Mouse (Mus musculus) C2C12 (cell line): Measurements from ENCODE around the gene Aox3. TPM values are rescaled to one million over a fixed set of nuclear protein-coding genes. Genes with fewer than 3 reads are reported as not detected.
A peak's percentile ranks its signal among the peaks of the same experiment; 100 is the strongest.

Experiments used
- H3K27me3 ChIP-seq: one replicate; pipeline ENCODE4 v1.6.1; 2011; ENCODE audit not compliant: control insufficient read depth, insufficient read depth, insufficient read length
- H3K36me3 ChIP-seq: one replicate; pipeline ENCODE4 v1.6.1; 2011; ENCODE audit not compliant: control insufficient read depth, insufficient read depth
- H3K4me3 ChIP-seq: one replicate; pipeline ENCODE4 v1.5.1; 2011; ENCODE audit warnings: mild to moderate bottlenecking, control low read depth; ENCODE audit not compliant: poor library complexity, insufficient read depth, severe bottlenecking
- H3K79me2 ChIP-seq: one replicate; pipeline ENCODE4 v1.6.1; 2011; ENCODE audit not compliant: control insufficient read depth, insufficient read depth
- H3K79me3 ChIP-seq: one replicate; pipeline ENCODE4 v1.6.1; 2011; ENCODE audit warnings: low read depth, control low read depth
- H3ac ChIP-seq: one replicate; pipeline ENCODE3; 2011; ENCODE audit warnings: low read depth; ENCODE audit not compliant: control insufficient read depth, insufficient read length
- CEBPB ChIP-seq: IDR thresholded peaks from one replicate; pipeline ENCODE4 v1.6.1; 2011; ENCODE audit warnings: low read depth, mild to moderate bottlenecking, control low read depth, moderate library complexity
- CTCF ChIP-seq: IDR thresholded peaks from one replicate; pipeline ENCODE4 v1.5.1; 2011; ENCODE audit not compliant: control insufficient read depth, insufficient read depth, insufficient read length
- FOSL1 ChIP-seq: IDR thresholded peaks from one replicate; pipeline ENCODE4 v1.8.0; 2011; ENCODE audit warnings: mild to moderate bottlenecking, low read length; ENCODE audit not compliant: poor library complexity, insufficient read depth, severe bottlenecking
- MAX ChIP-seq: IDR thresholded peaks from one replicate; pipeline ENCODE4 v1.6.1; 2011; ENCODE audit warnings: mild to moderate bottlenecking, control low read depth
- MYOD1 ChIP-seq: IDR thresholded peaks from one replicate; pipeline ENCODE4 v1.6.1; 2011; ENCODE audit warnings: low read depth; ENCODE audit not compliant: control insufficient read depth, insufficient read length
- MYOG ChIP-seq: IDR thresholded peaks from one replicate; pipeline ENCODE4 v1.6.1; 2011; ENCODE audit not compliant: control insufficient read depth, insufficient read length; ENCODE audit errors: extremely low read depth
- USF1 ChIP-seq: IDR thresholded peaks from one replicate; pipeline ENCODE4 v1.6.1; 2011; ENCODE audit warnings: low read depth, mild to moderate bottlenecking, control low read depth, moderate library complexity
- polyA plus RNA-seq: library from polyadenylated mRNA; unstranded; fragments of >200 nt; fragmentation: generic; extraction: Trizol; gene quantifications from one replicate; pipeline ENCODE4 v1.2.1, GENCODE M21; 2012; ENCODE audit warnings: missing spikeins

Gene Aox3
- polyA plus RNA-seq, 1 experiment: 0.01 TPM

DNA sequence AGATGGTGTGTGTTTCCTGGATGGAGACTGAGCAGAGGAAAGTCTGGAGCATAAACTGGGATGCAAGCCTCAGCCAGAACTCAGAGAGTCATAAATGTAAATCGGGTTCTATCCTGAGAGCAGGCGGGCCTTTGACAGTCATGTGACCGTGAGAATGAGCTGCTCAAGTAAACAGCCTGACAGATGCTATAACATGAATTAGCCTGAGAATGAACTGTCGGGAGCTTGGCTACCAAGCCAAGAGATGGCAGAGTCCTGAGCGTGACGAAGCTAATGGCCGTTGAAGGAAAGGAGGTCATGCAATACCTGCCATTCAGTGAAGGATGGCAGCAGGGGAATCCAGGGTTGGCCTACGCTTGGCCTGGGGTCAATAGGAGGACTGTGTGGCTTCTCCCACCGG, 84.1 kb downstream of the Aox3 start:
- Histone ChIP-seq H3ac (no peak overlapping the region), H3K27me3 (peaks cover 7% of the 10 kb centered on the region), H3K79me3 (no peaks in the 10 kb centered on the region), H3K4me3 (no peak overlapping the region), H3K36me3 (no peaks in the 10 kb centered on the region), H3K79me2 (no peaks in the 10 kb centered on the region)
- TF ChIP-seq MAX (no peak), MYOG (no peak), CTCF (no peak), USF1 (no peak), CEBPB (no peak), FOSL1 (no peak), MYOD1 (no peak)

DNA sequence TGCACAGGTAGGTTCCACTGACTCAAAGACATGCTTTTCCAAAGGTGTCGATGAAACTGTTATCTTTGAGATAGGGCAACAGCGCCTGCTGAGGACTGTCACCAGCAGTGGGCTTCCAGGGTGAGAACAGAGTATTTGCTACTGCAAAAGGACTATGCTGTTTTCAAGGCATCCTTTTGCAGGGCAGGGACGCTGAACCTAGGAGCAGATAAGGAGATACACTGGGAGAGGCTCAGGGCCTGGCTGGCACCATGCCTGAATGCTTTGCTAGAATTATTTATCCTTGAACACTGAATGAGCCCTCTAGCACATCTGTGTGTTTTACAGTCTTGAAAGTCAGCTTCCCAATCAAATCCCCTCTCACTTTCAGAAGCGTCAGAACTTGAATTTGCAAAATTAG, 85.5 kb downstream of the Aox3 start:
- no peak overlapping the region for H3K4me3 ChIP-seq
- no peaks in the 10 kb centered on the region for H3K79me3 ChIP-seq
- peaks cover 11% of the 10 kb centered on the region for H3K27me3 ChIP-seq

DNA sequence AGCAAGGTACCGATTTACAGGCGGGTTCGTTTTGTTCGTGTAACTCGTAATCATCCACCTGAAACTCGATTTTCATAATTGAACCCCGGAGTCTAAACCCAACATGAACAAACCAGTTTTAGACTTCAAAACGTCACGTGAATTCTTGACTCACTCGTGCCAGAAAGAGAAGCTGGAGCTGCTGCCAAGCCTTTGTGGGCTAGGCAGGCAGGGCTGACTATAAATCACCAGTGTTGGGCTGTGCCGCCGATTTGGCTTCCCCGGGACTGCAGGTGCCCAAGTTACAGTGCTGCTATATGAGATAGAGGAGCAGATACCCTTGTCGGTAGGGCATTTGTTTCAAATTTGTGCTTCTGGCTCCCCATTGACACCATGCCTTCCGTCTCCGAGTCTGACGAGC, 97.3 kb downstream of the Aox3 start, which contains the start of gene Aox4:
Aox4 (plus strand) TSS at position 195 of the 400 bp plus-strand sequence.
- Histone ChIP-seq H3K27me3 (no peaks in the 10 kb centered on the region), H3K4me3 (no peak within 1 kb of the TSS), H3K79me2 (no peaks in the 10 kb centered on the region), H3K79me3 (no peaks in the 10 kb centered on the region), H3K36me3 (no peaks in the 10 kb centered on the region), H3ac (no peak within 1 kb of the TSS)
- TF ChIP-seq MYOD1 (no peak), USF1 (peak; percentile 21), CEBPB (no peak)

More for the DNA sequence above, 85.5 kb downstream of the Aox3 start:
- H3ac ChIP-seq: no peak overlapping the region
- H3K79me2 ChIP-seq: no peaks in the 10 kb centered on the region
- no peak for TF ChIP-seq CTCF
- no peak for TF ChIP-seq MYOD1
- no peaks in the 10 kb centered on the region for H3K36me3 ChIP-seq

DNA sequence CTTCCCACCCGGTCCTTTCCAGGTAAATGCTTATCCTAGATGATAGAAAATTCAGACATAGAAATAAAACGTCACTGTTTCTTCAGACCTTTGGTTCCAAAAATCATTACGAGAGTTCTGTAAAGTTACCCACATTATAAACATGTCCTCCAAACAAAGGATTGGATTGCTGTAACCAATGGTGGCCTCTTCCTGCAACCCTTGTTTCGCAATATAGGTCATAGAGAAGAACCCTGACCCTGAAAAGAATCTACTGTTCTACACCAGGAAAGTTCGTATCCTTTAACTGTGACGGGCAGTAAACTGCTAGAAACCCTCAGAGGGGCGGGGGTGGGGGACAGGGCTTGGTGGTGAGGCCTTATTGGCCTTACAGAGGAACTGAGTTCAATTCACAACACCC, 99.9 kb downstream of the Aox3 start:
- Histone ChIP-seq H3K4me3 (no peak overlapping the region), H3K36me3 (no peaks in the 10 kb centered on the region), H3K27me3 (no peaks in the 10 kb centered on the region), H3K79me2 (no peaks in the 10 kb centered on the region), H3K79me3 (no peaks in the 10 kb centered on the region), H3ac (no peak overlapping the region)
- TF ChIP-seq MYOG (no peak), FOSL1 (no peak), USF1 (no peak), MYOD1 (no peak), MAX (no peak), CTCF (no peak), CEBPB (no peak)

DNA sequence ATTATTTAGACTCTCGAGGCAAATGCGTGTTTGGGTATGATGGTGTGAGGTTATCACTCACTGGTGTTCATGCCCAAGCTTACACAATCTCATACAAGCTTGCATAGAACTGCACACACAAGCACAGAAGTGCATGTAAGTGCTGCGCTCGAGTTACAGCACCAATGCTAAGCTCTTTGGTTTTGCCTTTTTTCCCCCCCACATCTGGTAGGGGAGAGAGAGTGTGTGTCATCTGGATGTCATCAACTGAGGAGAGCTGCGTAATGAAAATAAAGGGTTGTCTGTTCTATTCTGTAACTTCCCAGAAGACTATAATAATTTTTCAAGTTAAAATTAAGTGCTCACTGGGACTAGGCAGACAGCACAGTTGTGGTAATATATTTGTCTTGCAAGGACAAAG, 100.9 kb downstream of the Aox3 start:
- no peak overlapping the region for H3K4me3 ChIP-seq
- no peak overlapping the region for H3ac ChIP-seq
- peaks cover 1% of the 10 kb centered on the region for H3K27me3 ChIP-seq
- no peaks in the 10 kb centered on the region for H3K79me3 ChIP-seq
- no peak for TF ChIP-seq MYOG
- no peak for TF ChIP-seq USF1
- H3K36me3 ChIP-seq: no peaks in the 10 kb centered on the region
- H3K79me2 ChIP-seq: no peaks in the 10 kb centered on the region

DNA sequence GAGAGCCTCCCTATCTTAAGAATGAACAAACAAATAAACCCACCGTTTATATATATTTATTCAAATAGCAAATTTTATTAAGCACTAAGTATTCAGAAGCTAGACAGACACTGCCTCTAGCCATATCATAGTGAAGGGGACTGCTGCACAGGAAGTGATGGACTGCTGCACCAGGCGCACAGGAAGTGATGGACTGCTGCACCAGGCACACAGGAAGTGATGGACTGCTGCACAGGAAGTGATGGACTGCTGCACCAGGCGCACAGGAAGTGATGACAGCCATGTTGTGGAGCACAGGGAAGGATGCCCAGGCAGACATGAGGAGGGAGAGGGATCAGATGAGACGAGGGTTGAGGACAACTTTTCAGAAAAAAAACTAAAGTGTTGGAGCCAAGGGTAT, 102.4 kb downstream of the Aox3 start:
- Histone ChIP-seq H3K36me3 (no peaks in the 10 kb centered on the region), H3K79me3 (no peaks in the 10 kb centered on the region), H3K79me2 (no peaks in the 10 kb centered on the region), H3K4me3 (no peak overlapping the region), H3ac (no peak overlapping the region), H3K27me3 (peaks cover 4% of the 10 kb centered on the region)
- TF ChIP-seq CTCF (no peak), FOSL1 (no peak)

DNA sequence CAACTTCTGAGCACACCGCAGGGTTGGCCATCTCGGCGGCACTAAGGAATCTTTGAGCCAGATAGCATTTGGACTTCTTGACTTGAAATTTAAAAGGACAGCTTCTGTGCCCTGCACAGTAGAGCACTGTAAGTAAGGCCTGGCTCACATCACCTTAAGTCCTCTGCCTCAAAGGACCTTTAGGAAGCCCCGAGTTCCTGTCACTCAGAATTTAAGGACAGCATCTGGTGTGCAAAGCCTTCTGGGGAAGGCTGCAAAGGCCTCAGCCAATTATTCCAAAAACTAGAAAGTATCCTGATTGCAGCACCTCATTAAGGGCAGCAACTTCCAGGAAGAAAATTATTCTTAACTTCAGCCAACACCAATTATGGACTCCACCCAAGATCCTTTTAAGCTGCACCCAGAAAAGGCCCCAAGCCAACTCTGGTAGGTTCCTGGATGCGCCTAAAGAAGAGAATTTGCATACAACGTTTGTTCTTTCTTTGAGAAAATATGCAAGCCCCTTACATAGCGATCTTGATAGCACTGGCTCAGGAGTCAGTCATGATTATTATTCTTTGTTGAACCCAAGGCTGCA, 103.1 kb downstream of the Aox3 start:
- Histone ChIP-seq H3ac (no peak overlapping the region), H3K4me3 (no peak overlapping the region), H3K36me3 (no peaks in the 10 kb centered on the region), H3K79me3 (no peaks in the 10 kb centered on the region), H3K27me3 (peaks cover 8% of the 10 kb centered on the region), H3K79me2 (no peaks in the 10 kb centered on the region)
- TF ChIP-seq MYOD1 (no peak), CEBPB (no peak), USF1 (no peak), FOSL1 (no peak), CTCF (no peak), MYOG (no peak), MAX (no peak)
